Mouse (Mus musculus) T-helper 2 cell (primary cell): Measurements from ENCODE around the gene Platr25.
"Not testable (repeated sequence)": the region's sequence is repeated elsewhere in the genome, so short reads cannot be mapped to it uniquely, and the experiment has no call there.

ENCODE experiments used
- in situ Hi-C: fragments of 300-600 bp; cut with MboI, MseI; formaldehyde crosslinking; loops from one replicate; pipeline ENCODE4 v1.15.1; 2025; ENCODE audit warnings: high pct_unique_total_duplicates

Gene Platr25

GRCm38 (mm10) chr13:62760432-62761415, at the start of gene Platr25:
Gene Platr25, minus strand, starts transcription at chr13:62760709.
- in situ Hi-C loops = loop anchor here (5.0 to 10.0 kb wide), 2 partner anchors 92 to 296 kb away; partner anchors contain the start of gene Gm49359

- in situ Hi-C loops = not testable (repeated sequence)
Measured at GRCm38 (mm10) chr13:62807981-62808380, 47.5 kb upstream of the Platr25 start.

DNA sequence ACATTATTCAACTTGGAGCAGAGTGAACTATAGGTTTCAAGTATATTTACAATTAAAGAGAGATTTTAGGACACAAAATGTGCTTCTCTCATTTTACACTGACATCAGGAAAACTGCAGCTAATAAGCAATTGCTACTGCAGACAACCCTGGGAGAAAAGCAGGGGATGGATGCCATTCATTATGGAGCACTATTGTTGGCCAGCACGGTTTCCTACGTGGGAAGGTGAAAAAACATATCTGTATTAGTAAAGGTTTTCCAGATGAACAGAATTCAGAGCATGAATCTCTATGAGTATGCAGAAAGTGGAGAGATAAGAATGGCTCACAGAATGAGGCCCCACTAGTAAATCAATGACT, 25.6 kb upstream of the Platr25 start:
- in situ Hi-C loops = not testable (repeated sequence)

GRCm38 (mm10) chr13:62785199-62786134, 25.0 kb upstream of the Platr25 start, which contains the start of gene Gm5141:
Gene Gm5141, minus strand, starts transcription at chr13:62785808.
- in situ Hi-C loops = not testable (repeated sequence)

DNA sequence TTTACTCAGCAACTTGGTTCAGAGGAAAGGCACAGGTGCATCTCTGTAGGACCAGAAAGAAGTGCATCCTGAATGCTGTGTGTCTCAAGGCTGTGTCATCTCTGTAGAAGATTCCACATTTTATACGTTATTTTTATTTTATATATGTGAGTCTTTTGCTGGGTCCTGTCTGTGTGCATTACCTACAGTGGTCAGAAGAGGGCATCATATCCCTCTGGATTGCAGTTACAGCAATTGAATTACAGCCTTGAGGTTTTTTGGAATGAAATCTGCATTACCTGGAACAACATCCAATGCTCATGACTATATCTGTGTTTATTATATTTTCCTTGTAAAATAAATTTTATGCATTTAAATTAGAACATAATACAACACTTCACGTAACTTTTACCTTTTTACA, 3.3 kb upstream of the Platr25 start:
- in situ Hi-C loops = loop anchor here (5.0 to 10.0 kb wide), 2 partner anchors 88 to 299 kb away; partner anchors contain the start of gene Gm49359

- in situ Hi-C loops = loop anchor here (10.0 kb wide), 1 partner anchor 839 kb away; no protein-coding TSS in a partner anchor
Measured at GRCm38 (mm10) chr13:62733322-62733721, 27.2 kb downstream of the Platr25 start.

DNA sequence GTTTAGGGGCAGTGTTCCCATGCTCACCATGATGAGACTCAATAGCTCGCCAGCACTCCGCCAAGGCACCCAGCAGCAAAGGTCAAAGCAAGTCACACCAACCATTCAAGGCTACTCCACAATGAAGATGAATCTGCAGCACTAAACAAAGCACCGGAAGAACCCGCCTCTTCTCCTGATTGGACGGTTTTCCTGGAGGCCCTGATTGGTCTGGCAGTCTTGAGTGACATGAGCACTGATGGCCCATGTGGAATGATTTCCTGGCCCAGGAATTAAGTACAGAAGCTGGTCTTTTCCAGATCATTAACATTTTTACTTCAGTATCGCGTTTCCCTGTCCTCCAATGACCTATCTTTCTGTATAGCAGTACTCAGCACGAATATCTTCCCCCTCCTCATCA, 47.9 kb downstream of the Platr25 start:
- in situ Hi-C loops = not testable (repeated sequence)

GRCm38 (mm10) chr13:62685287-62685648, 75.2 kb downstream of the Platr25 start:
- in situ Hi-C loops = not testable (repeated sequence)

DNA sequence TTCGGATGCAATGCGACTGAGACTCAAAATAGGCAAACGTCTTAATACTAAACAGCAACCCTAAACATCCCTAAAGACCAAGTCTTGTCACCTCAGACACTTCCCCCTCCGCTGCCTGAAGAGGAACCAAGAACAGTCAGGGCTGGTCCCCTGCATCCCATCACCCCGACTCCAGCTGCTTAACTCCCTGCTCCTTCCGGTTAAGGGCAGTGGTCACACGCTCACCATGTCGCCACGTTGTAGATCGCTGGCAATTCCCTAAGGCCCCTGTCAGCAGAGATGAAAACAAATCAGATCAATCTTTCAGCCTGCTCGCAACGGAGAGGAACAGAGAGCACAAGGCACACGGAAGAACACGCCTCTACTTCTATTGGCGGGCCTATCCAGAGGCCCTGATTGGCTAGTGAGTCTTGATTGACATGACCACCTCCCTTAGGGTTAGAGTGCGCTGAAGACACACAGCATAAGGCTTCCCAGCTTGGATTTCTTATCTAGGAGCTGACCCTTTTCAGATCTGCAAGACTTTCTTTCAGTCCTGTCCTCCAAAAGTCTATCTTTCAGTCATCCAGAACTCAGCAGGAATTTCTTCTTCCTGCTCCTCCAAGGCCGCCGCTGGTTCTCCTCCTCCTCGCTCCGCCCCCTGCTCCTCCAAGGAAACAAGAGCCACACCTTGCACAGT, 75.8 kb downstream of the Platr25 start:
- in situ Hi-C loops = not testable (repeated sequence)

- in situ Hi-C loops = no loop called here
Measured at GRCm38 (mm10) chr13:62653369-62653743, 107.2 kb downstream of the Platr25 start.

GRCm38 (mm10) chr13:62652681-62653368, 107.7 kb downstream of the Platr25 start:
- in situ Hi-C loops = not testable (repeated sequence)

DNA sequence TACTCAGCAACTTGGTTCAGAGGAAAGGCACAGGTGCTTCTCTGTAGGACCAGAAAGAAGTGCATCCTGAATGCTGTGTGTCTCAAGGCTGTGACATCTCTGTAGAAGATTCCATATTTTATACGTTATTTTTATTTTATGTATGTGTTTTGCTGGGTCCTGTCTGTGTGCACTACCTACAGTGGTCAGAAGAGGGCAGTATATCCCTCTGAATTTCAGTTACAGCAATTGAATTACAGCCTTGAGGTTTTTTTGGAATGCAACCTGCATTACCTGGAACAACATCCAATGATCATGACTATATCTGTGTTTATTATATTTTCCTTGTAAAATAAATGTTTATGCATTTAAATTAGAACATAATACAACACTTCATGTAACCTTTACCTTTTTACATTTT, 133.4 kb downstream of the Platr25 start:
- in situ Hi-C loops = loop anchor here (5.0 kb wide), 1 partner anchor 225 kb away; no protein-coding TSS in a partner anchor

DNA sequence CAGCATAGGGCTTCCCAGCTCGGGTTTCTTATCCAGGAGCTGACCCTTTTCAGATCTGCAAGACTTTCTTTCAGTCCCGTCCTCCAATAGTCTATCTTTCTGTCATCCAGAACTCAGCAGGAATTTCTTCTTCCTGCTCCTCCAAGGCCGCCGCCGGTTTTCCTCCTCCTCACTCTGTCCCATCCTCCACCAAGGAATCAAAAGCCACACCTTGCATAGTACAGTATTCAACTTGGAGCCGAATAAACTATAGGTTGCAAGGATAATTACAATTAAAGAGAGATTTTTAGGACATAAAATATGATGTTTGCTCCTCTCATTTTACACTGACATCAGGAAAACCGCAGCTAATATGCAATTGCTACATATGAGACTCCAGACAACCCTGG, 136.2 kb downstream of the Platr25 start:
- in situ Hi-C loops = not testable (repeated sequence)

DNA sequence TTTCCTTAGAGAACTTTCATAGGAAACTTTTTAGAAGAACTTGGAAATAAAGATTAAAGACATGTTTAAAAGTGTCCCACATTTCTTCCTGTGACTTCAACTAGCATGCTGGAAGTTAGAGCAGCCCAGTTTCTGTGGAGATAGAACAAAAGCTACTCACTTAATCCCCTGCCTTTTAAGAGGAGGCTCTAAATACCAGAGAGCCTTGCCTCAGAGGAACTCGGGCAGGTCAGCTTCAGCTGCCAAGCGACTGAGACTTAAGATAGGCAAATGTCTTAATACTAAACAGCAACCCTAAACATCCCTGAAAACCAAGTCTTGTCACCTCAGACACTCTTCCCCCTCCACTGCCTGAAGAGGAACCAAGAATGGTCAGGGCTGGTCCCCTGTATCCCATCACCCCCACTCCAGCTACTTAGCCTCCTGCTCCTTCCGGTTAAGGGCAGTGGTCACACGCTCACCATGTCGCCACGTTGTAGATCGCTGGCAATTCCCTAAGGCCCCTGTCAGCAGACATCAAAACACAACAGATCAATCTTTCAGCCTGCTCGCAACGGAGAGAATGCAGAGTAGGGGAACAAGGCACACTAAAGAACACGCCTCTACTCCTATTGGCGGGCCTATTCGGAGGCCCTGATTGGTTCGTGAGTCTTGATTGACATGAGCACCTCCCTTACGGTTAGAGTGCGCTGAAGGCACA, 136.8 kb downstream of the Platr25 start, which contains the start of gene 6720489N17Rik:
Gene 6720489N17Rik, minus strand, starts transcription at position 606 of the 700 bp plus-strand sequence.
- in situ Hi-C loops = not testable (repeated sequence)
